Mouse (Mus musculus) liver, adult (tissue): ENCODE data around the gene Pip5k1a.

Experiments
- GATA4 ChIP-seq: IDR thresholded peaks from 2 replicates; pipeline ENCODE4 v1.6.1; 2014; ENCODE audit warnings: mild to moderate bottlenecking, low read length; ENCODE audit not compliant: insufficient replicate concordance

Gene Pip5k1a

GRCm38 (mm10) chr3:95018741-95019140 is 88.0 kb downstream of the Pip5k1a start:
- TF ChIP-seq GATA4, result no peak

- no peak for TF ChIP-seq GATA4
Measured at GRCm38 (mm10) chr3:95016532-95017056, 90.1 kb downstream of the Pip5k1a start.

DNA sequence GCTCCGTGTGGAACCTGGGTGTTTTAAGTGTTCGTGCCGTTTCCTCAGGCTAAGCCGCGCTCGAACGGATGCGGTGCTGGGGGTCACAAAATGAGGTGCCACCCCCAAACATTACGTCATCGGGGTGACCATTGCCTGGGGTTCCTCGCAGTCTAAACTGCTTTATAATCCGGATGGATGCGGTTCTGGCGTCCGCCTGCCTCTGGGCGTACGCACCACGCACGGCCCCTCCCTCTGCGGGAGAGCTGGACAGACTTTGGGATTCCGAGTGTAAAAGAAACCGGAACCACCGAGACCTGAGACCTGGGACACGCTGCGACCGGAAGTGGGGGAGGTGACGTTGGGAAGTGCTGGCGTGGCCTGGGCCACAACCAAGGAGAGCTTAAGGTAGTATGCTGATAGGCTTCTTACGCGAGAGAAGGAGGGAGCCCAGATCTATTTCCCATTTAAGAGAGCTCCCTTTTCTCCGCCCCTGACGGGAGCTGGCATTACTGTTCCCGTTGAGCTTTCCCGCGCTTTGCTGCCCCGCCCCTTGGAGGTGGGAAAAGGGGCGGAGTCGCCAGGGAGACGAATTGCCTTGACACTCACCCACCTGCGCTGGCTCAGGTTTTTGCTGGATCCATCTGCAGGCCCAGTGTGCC is 90.7 kb downstream of the Pip5k1a start:
- no peak for TF ChIP-seq GATA4

DNA sequence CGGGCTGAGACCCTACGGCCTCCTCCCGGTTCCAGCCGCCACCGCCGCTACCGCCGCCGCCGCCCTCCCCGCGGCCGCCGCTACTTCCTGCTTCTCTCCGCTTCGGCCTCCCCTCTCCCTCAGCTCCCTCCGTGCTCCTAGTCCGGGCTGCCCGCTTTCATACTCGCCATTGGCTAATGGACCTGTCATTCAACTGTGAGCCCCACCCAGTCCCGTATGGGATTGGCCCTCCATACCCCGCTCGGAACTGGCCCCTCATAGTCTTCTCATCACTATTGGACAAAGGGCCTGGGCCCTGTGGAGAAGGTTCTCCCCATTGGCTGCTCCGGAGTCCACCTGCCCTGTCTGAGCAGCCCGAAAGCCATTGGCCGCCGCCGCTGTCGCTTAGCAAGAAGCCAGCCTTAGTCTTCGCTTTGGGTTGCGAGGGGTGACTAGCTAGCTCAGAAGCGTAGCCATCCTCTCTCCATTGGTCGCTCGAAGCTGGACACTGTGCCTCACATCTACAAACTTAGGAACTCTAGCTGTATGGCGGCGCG is 91.3 kb downstream of the Pip5k1a start, which contains the start of gene Zfp687:
Zfp687 (minus strand) TSS at position 112 of the 536 bp plus-strand sequence.
- no peak for TF ChIP-seq GATA4

GRCm38 (mm10) chr3:95014428-95015151 is 92.1 kb downstream of the Pip5k1a start:
- no peak for TF ChIP-seq GATA4

DNA sequence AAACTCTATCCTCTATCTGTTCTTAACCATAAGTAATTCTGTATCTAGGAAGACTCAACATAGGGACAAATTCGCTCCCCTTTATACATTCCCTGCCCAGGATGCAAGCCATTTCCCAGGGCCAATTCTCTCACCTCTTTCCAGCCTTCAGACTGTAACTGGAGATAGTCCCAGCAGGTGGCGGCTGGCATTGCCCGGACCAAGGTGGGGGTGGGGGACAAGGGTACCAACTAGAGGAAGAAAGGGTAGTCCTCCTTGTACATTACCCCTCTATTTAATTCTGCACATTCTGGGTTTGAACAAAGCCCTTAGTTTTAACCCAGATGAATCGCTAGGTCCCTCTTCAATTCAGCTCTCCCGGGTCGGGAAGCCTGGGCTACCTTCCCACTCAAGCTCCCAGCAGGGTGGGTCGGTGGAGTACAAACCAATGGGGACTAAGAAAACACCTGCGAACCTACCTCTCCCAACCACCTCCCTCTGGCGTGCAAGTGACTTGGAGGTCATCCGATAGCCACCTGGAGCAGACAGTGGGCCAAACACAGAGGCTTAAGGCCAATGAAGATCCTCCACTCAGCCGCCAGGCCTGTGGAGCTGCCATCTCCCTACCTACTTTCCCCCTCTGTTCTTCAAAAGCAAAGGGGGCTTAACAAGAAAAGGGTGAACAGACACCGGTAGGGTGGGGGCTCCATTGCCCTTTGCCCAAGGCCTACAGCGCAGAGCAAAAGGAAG is 92.9 kb downstream of the Pip5k1a start:
- TF ChIP-seq GATA4, result no peak

- no peak for TF ChIP-seq GATA4
Measured at GRCm38 (mm10) chr3:95012982-95013381, 93.7 kb downstream of the Pip5k1a start.

GRCm38 (mm10) chr3:95010396-95010795 is 96.3 kb downstream of the Pip5k1a start:
- no peak for TF ChIP-seq GATA4
